Mouse (Mus musculus) ES-E14 (cell line): ENCODE measurements around the gene Krt73. TPM values are rescaled to one million over a fixed set of nuclear protein-coding genes. Genes with fewer than 3 reads are reported as not detected.
A peak's percentile ranks its signal among the peaks of the same experiment; 100 is the strongest.

Experiments
- DNase-seq: peaks from one replicate; pipeline ENCODE4 v3.0.0-alpha.2; 2013; ENCODE audit warnings: low read depth, low spot score
- H3K27ac ChIP-seq: 2 replicates; pipeline ENCODE4 v1.5.1; 2012; ENCODE audit warnings: low read depth, mild to moderate bottlenecking, low read length, moderate library complexity, mixed read lengths; ENCODE audit not compliant: poor library complexity, insufficient read depth, severe bottlenecking
- H3K36me3 ChIP-seq: 2 replicates; pipeline ENCODE4 v1.6.1; 2012; ENCODE audit warnings: mild to moderate bottlenecking, low read length, moderate library complexity, mixed read lengths; ENCODE audit not compliant: control insufficient read depth, poor library complexity, insufficient read depth, severe bottlenecking
- H3K4me1 ChIP-seq, 2 experiments: fragments of 150-350 bp in 1 of 2; sonication (generic) in 1 of 2; 2 replicates each; pipeline ENCODE4 v1.6.1; 2012; ENCODE audit warnings: low read length in 2 of 2, mild to moderate bottlenecking in 1 of 2, mixed read lengths in 1 of 2; ENCODE audit not compliant: control insufficient read depth in 2 of 2, insufficient read depth in 2 of 2, poor library complexity in 1 of 2
- H3K4me3 ChIP-seq, 2 experiments: fragments of 150-350 bp in 1 of 2; sonication (generic) in 1 of 2; 2 replicates each; pipeline ENCODE4 v1.5.1; 2012; ENCODE audit warnings: low read length in 2 of 2, low read depth in 1 of 2, mild to moderate bottlenecking in 1 of 2, mixed read lengths in 1 of 2; ENCODE audit not compliant: insufficient read depth in 1 of 2, poor library complexity in 1 of 2, severe bottlenecking in 1 of 2
- H3K9ac ChIP-seq: 2 replicates; pipeline ENCODE4 v1.6.1; 2012; ENCODE audit warnings: low read depth, mild to moderate bottlenecking, low read length, mixed read lengths; ENCODE audit not compliant: poor library complexity, insufficient read depth, severe bottlenecking
- H3K9me3 ChIP-seq: fragments of 150-350 bp; sonication (generic); 2 replicates; pipeline ENCODE4 v1.6.1; 2012; ENCODE audit warnings: low read depth, mild to moderate bottlenecking, low read length; ENCODE audit not compliant: control insufficient read depth, insufficient read depth
- CHD2 ChIP-seq: IDR thresholded peaks from 2 replicates; pipeline ENCODE4 v1.6.1; 2014; ENCODE audit warnings: mild to moderate bottlenecking, low read depth, low read length, inconsistent platforms
- HCFC1 ChIP-seq: IDR thresholded peaks from 2 replicates; pipeline ENCODE4 v1.6.1; 2012; ENCODE audit warnings: low read length, inconsistent platforms, borderline replicate concordance; ENCODE audit not compliant: insufficient read depth
- MAFK ChIP-seq: IDR thresholded peaks from 2 replicates; pipeline ENCODE4 v1.6.1; 2014; ENCODE audit warnings: mild to moderate bottlenecking, low read depth, low read length, inconsistent platforms; ENCODE audit not compliant: insufficient read depth
- ZC3H11A ChIP-seq: IDR thresholded peaks from 2 replicates; pipeline ENCODE4 v1.6.1; 2012; ENCODE audit warnings: low read depth, mild to moderate bottlenecking, inconsistent platforms, low read length, borderline replicate concordance
- ZNF384 ChIP-seq: IDR thresholded peaks from 2 replicates; pipeline ENCODE4 v1.6.1; 2012; ENCODE audit warnings: low read depth, low read length, inconsistent platforms
- in situ Hi-C, 2 experiments: fragments of 600-800 bp; cut with MboI; formaldehyde crosslinking; loops; one replicate each; pipeline ENCODE4 v1.15.1; 2025; ENCODE audit warnings: low sequenced_read_pairs in 2 of 2, inconsistent platforms in 1 of 2; ENCODE audit not compliant: unreplicated experiment in 2 of 2
- total RNA-seq: library from RNA; depleted of rRNA; stranded (reverse); fragments of 300-350 nt; gene quantifications from 2 replicates; pipeline ENCODE4 v1.2.3, GENCODE M21; 2012

The Krt73 gene
- total RNA-seq, 1 experiment, result not detected

DNA sequence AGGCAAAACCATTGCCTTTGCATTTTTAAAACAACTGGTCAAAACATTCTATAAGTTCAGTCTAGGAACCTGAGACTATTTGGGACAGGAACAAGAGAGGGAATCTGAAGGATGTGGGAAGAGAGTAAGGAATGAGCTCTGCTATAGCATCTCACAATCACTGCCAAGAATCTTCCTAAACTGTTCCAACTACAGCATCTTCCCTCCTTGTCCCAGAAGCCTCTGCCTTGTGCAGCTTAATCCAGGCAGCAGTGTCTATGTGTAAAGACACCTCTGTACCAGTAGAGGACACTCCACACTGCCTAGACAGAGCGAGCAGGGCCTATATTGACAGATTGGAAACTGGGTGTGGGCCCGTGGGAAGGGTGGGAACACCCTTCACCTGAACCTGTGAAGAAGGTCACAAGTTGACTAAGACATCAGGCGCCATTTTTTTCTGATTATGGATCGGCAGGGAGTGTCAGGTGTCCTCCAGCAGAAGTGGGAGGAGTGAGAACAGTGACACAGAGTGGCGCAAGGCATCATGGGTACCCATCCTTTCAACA, 32.7 kb upstream of the Krt73 start:
- no peak for DNase-seq

DNA sequence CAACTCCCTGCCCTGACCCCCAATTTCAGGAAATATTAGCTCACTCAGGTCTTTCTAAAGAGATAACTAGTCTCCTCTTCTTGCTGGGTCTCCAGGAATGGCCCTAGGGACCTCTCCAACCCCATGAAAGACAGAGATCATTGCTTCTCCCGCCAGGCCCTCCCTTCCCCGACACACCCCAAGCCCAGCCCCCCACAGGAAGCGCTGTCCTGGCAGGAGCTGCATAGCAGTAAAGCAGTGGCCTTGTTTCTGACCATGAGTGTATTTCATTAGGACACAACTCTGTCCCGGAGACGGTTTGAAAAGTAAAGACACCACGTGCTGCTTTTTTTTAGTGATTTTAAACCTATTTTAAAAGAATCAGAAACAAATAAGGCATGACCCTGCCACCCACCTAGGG, 31.0 kb upstream of the Krt73 start:
- no peak for TF ChIP-seq ZNF384
- TF ChIP-seq CHD2, result no peak
- TF ChIP-seq ZC3H11A, result no peak
- no peak for TF ChIP-seq HCFC1
- TF ChIP-seq MAFK, result no peak
- no peak for DNase-seq
- no peak overlapping the region for H3K4me3 ChIP-seq
- H3K36me3 ChIP-seq, result no peaks in the 10 kb centered on the region
- in situ Hi-C loops, result no loop called here
- H3K9me3 ChIP-seq, result no peaks in the 10 kb centered on the region
- H3K4me1 ChIP-seq, result peaks cover 0 to 2% of the 10 kb centered on the region in 2 experiments; a peak in 1 of 4 replicates
- H3K27ac ChIP-seq, result no peak overlapping the region
- H3K9ac ChIP-seq, result no peak overlapping the region

More for the DNA sequence above, 32.7 kb upstream of the Krt73 start:
- TF ChIP-seq ZC3H11A (no peak), CHD2 (no peak), ZNF384 (no peak), HCFC1 (no peak), MAFK (no peak)
- in situ Hi-C loops, result no loop called here
- H3K4me1 ChIP-seq, result peaks cover 0 to 2% of the 10 kb centered on the region in 2 experiments; a peak in 1 of 4 replicates
- H3K9me3 ChIP-seq, result no peaks in the 10 kb centered on the region
- no peak overlapping the region for H3K4me3 ChIP-seq
- no peak overlapping the region; the same call in 1 of the 2 replicates for H3K27ac ChIP-seq
- H3K36me3 ChIP-seq, result no peaks in the 10 kb centered on the region
- no peak overlapping the region for H3K9ac ChIP-seq

- no peak overlapping the region for H3K9ac ChIP-seq
- H3K9me3 ChIP-seq, result no peaks in the 10 kb centered on the region
- H3K4me3 ChIP-seq, result no peak overlapping the region
- no peak overlapping the region for H3K27ac ChIP-seq
- TF ChIP-seq MAFK, result no peak
- no peak for TF ChIP-seq ZNF384
- TF ChIP-seq HCFC1, result no peak
- no peak for DNase-seq
- H3K4me1 ChIP-seq, result no peaks in the 10 kb centered on the region; a peak in 1 of 4 replicates
- in situ Hi-C loops, result no loop called here
- no peaks in the 10 kb centered on the region for H3K36me3 ChIP-seq
Measured at GRCm38 (mm10) chr15:101829441-101829840, 27.3 kb upstream of the Krt73 start.

DNA sequence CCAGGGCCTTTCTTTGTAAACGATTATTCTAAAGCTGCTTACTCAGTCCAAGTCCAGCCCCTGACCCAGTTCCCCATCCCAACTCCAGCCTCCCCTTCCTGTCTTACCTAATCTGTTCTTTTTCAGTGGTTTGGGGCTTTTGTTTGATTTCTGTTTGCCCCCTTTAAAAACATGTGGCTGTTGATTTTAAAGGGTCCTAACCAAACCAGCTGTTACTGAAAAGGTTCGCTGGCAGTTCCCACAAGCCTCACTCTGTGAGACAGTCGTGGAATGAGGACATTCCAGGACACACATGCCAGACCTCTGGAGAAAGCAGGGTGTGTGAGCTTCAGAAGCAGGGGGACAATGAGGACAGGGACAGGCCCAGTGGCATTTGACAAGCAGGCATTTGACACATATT, 19.6 kb upstream of the Krt73 start:
- in situ Hi-C loops, result no loop called here
- Histone ChIP-seq H3K9ac (no peak overlapping the region), H3K4me1 (no peaks in the 10 kb centered on the region), H3K4me3 (no peak overlapping the region), H3K27ac (no peak overlapping the region), H3K36me3 (no peaks in the 10 kb centered on the region), H3K9me3 (no peaks in the 10 kb centered on the region)
- no peak for DNase-seq
- TF ChIP-seq HCFC1, result no peak
- TF ChIP-seq ZC3H11A, result no peak
- no peak for TF ChIP-seq ZNF384
- no peak for TF ChIP-seq MAFK
- TF ChIP-seq CHD2, result no peak

- in situ Hi-C loops, result no loop called here
- Histone ChIP-seq H3K27ac (no peak within 1 kb of the TSS), H3K4me1 (no peaks in the 10 kb centered on the region), H3K9me3 (no peaks in the 10 kb centered on the region), H3K9ac (no peak within 1 kb of the TSS), H3K4me3 (peak within 1 kb of the TSS; percentile 36 to 55; a peak in 3 of 4 replicates), H3K36me3 (no peaks in the 10 kb centered on the region)
- DNase-seq, result no peak
- TF ChIP-seq ZC3H11A, result no peak
- no peak for TF ChIP-seq CHD2
- no peak for TF ChIP-seq HCFC1
- TF ChIP-seq ZNF384, result no peak
- TF ChIP-seq MAFK, result no peak
Measured at GRCm38 (mm10) chr15:101817875-101818274, 15.7 kb upstream of the Krt73 start, which contains the start of gene Krt2. Krt2 (minus strand) TSS chr15:101818169.
